Mouse (Mus musculus): ENCODE measurements at regions not wholly inside any gene's neighbourhood (a gene's known extent, or its start where the extent isn't known, plus 50 kb on each side); places are given as distances from the start of the nearest gene placed in this dataset.

DNA sequence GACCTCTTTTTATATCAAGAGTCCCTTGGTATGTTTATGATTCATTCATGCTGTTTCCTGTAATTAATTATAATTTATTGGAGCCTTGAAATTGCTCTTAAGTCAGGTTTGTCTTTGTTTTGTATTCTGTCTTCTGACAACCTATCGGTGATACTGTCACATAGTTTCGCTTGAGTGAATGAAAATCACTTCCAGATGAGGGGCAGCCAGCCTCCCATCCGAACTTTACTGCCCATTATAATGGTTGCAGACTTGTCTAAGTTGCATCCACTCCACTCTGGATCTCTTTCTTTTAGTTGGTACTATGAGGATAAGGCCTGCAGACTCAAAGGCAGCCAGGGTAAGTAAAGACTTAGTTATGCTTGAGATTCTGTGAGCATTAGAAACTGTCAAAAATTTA is 830.3 kb upstream of the Adgrl2 start:
- intact Hi-C loops (cut with DNase I), result no loop called here
- no peak for DNase-seq (ENCODE audit: low spot score in 2 of 2)

- intact Hi-C loops (cut with DNase I), result no loop called here
- no peak for DNase-seq (ENCODE audit: low spot score in 2 of 2)
These were observed 829.5 kb upstream of the Adgrl2 start for GRCm38 (mm10) chr3:149819863-149820262.

- intact Hi-C loops (cut with DNase I), result no loop called here
These were observed 828.7 kb upstream of the Adgrl2 start for GRCm38 (mm10) chr3:149819081-149819480.

DNA sequence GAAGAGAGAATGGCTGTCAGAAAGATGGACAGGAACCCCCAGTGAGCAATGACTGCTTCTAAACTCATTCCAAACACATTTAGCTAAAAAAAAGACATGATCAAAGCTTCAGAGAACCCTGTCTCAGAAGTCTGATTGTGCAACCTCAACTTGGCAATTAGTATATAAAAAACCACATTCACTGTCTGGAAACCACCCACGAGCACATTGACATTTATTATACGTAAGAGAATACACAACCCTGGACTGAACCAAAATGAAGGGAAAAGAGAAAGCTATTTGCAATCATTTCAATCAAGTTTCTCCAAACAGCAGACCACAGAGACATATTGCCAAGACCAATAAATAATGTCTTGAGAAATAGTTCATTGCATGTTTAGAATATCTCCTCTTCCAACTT is 820.7 kb upstream of the Adgrl2 start:
- no peak for DNase-seq (ENCODE audit: low spot score in 2 of 2)
- intact Hi-C loops (cut with DNase I), result no loop called here

More at GRCm38 (mm10) chr3:149819081-149819480, 828.7 kb upstream of the Adgrl2 start:
- no peak for DNase-seq (ENCODE audit: low spot score in 2 of 2)

- no peak for DNase-seq (ENCODE audit: low spot score in 2 of 2)
- intact Hi-C loops (cut with DNase I), result no loop called here
These were observed 815.0 kb upstream of the Adgrl2 start for GRCm38 (mm10) chr3:149805345-149805744.

- intact Hi-C loops (cut with DNase I), result no loop called here
- no peak for DNase-seq (ENCODE audit: low spot score in 2 of 2)
These were observed 805.8 kb upstream of the Adgrl2 start for GRCm38 (mm10) chr3:149796123-149796522.

GRCm38 (mm10) chr3:149791593-149791992 is 801.2 kb upstream of the Adgrl2 start:
- intact Hi-C loops (cut with DNase I), result no loop called here
- DNase-seq (ENCODE audit: low spot score in 2 of 2), result no peak

DNA sequence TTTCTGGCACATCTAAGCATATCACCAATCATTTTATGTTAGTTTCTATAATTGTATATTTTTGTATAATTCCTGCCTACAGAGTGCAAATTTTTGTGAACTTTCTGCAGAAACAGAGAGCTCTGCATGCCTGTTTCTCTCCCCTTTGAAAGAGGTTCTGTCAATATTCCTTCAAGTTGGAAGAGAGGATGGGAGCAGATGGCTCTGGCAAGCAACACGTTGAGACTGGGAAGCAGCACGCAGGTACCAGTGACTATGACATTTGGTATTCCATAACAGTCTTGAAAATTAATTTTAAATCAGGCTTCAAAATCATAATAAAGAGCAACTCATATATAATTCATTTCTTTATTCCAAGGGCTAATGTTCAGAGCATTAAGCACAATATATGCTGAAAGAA is 795.7 kb upstream of the Adgrl2 start:
- intact Hi-C loops (cut with DNase I), result no loop called here
- no peak for DNase-seq (ENCODE audit: low spot score in 2 of 2)

GRCm38 (mm10) chr3:149783903-149784608 is 793.7 kb upstream of the Adgrl2 start:
- DNase-seq (ENCODE audit: low spot score in 2 of 2), result no peak
- intact Hi-C loops (cut with DNase I), result no loop called here

GRCm38 (mm10) chr3:149767847-149768421 is 777.6 kb upstream of the Adgrl2 start:
- intact Hi-C loops (cut with DNase I), result no loop called here
- DNase-seq (ENCODE audit: low spot score in 2 of 2), result no peak

DNA sequence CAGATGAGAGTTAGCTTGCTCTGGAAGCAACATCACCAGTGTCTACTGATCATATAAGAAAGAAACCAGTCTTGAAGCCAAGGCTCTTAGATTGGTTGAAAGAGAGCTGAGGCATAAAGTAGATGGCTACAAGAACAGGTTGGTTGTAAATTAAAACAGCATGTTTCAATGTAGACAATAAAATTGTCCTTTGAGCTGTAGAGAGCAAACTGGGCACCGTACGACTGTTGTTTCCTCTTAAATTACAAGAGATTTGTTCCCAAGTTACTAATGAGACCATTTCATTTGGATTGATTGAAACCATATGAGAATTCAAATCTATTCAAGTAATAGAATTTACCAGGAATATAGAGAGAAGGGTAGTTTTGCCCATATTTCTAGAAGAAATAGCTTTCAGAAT is 770.9 kb upstream of the Adgrl2 start:
- DNase-seq (ENCODE audit: low spot score in 2 of 2), result no peak
- intact Hi-C loops (cut with DNase I), result no loop called here

- DNase-seq (ENCODE audit: low spot score in 2 of 2), result no peak
- intact Hi-C loops (cut with DNase I), result no loop called here
These were observed 767.7 kb upstream of the Adgrl2 start for GRCm38 (mm10) chr3:149757910-149758592.

- DNase-seq (ENCODE audit: low spot score in 2 of 2), result no peak
- intact Hi-C loops (cut with DNase I), result no loop called here
These were observed 745.7 kb upstream of the Adgrl2 start for GRCm38 (mm10) chr3:149736069-149736468.

- intact Hi-C loops (cut with DNase I), result no loop called here
- DNase-seq (ENCODE audit: low spot score in 2 of 2), result no peak
These were observed 735.9 kb upstream of the Adgrl2 start for GRCm38 (mm10) chr3:149726212-149726611.

DNA sequence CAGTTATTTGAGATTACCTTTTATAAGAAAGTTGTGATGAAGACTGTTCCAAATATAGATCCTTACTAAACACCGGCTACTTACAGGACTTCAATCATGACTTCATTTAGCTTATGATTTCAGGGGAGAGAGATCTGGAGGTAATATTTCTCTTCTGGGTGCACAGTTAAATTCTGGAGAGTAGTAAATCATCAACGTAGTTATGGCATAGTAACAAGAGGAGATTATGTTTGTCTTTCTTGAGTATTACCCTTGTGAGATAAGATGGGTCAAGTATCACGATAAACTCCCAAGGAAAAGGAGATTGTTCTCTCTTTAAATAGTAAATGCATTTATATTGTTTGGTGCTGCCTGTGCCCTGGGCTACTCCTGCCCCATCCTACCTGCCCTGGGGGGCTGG is 734.5 kb upstream of the Adgrl2 start:
- intact Hi-C loops (cut with DNase I), result no loop called here

GRCm38 (mm10) chr3:149721832-149722231 is 731.5 kb upstream of the Adgrl2 start:
- intact Hi-C loops (cut with DNase I), result no loop called here
- no peak for DNase-seq (ENCODE audit: low spot score in 2 of 2)

More for the DNA sequence above, 734.5 kb upstream of the Adgrl2 start:
- no peak for DNase-seq (ENCODE audit: low spot score in 2 of 2)

- no peak for DNase-seq (ENCODE audit: low spot score in 2 of 2)
- intact Hi-C loops (cut with DNase I), result no loop called here
These were observed 730.0 kb upstream of the Adgrl2 start for GRCm38 (mm10) chr3:149720306-149720705.

DNA sequence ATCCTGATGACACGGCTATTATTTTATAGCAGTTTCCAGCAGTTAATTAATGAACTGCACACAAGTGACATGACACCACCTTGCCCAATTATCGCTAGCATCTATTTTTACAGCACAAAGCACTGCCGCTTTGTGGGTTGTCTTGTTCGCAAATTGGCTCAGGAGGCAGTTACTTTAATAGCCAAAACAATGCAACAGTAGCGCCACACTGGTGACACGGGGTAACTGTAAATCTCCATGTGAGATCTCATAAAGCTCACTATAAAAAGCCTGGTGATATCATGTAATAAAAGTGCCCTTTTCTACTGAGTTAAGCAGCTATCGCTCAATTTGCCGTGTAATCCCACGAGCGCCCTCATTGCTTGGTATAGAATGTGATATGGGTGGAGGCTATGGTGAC is 715.4 kb upstream of the Adgrl2 start:
- DNase-seq (ENCODE audit: low spot score in 2 of 2), result peak; percentile 13 to 53
- intact Hi-C loops (cut with DNase I), result no loop called here

- intact Hi-C loops (cut with DNase I), result no loop called here
- DNase-seq (ENCODE audit: low spot score in 2 of 2), result peak in 1 of 2 experiments; percentile 13
These were observed 715.0 kb upstream of the Adgrl2 start for GRCm38 (mm10) chr3:149705322-149705721.

- intact Hi-C loops (cut with DNase I), result no loop called here
- DNase-seq (ENCODE audit: low spot score in 2 of 2), result no peak
These were observed 714.1 kb upstream of the Adgrl2 start for GRCm38 (mm10) chr3:149704478-149704877.

- intact Hi-C loops (cut with DNase I), result no loop called here
- no peak for DNase-seq (ENCODE audit: low spot score in 2 of 2)
These were observed 693.2 kb upstream of the Adgrl2 start for GRCm38 (mm10) chr3:149683561-149683960.

Data from left cerebral cortex, postnatal 14 days (tissue).